Mouse (Mus musculus) gastrocnemius, postnatal 4 days (tissue): Measurements from ENCODE around the gene Lrrk1. TPM values are rescaled to one million over a fixed set of nuclear protein-coding genes. Genes with fewer than 3 reads are reported as not detected.

ENCODE experiments used
- DNase-seq, 2 experiments: peaks; one replicate each; pipeline ENCODE4 v3.0.0; 2021 to 2022; ENCODE audit warnings: low spot score in 2 of 2, mixed read lengths in 2 of 2
- total RNA-seq, 2 experiments: library from RNA; stranded (reverse); gene quantifications; 2 replicates each; pipeline ENCODE4 v1.2.3; 2021

Gene Lrrk1
- total RNA-seq, 2 experiments from 2014 or later: 13.7 to 14.4 TPM

DNA sequence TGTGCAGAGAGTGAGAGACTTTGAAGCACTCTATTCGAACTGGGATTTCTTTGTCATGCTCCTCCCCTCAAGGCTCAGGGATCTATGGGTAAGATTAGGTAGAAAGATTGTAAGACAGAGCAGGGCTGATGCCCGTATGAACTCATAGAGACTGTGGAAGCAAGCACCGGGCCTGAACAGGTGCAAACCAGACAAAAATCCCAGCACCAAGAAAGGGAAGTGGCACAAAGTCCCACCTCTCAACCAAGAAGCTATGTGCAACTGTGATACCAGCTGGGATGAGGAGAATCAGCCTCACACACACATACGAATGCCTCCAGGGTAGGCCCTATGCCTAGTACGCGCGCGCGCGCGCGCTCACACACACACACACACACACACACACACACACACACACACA is 2.3 kb downstream of the Lrrk1 start:
- no peak for DNase-seq

DNA sequence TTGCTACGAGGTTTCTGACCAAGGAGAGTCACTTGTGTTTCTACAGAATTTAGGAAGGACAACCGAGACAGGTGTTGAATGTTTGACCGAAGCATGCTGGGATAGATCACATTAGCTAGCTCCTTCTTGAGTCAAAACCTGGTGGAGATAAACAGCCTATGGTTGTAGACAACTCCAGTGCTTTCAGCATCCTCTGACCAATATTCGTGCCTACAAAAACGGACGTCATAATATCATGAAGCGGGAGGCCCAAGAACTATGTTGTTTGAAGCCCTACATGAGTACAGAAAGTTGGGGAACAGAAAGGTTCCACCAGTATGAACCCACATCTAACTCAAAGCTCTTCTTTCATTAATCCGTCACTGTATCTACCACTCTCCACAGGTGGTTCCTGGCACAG is 3.3 kb downstream of the Lrrk1 start:
- DNase-seq: no peak

DNA sequence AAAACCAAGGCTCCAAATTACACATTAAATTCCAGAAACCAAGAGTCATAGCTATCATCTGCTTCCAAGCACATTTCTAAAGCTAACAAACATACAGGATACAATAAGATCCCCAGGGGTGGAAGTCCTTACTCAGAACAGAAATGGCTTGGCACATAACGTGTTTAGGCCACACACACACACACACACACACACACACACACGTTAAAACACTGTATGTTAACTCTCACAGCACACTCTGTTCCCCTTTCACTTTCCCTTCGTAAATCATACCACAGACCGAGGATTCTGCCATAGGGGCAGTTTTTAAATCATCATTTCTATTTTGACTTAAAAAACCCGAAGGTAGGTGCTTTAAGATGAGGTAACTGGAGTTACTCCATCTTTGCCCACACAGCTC is 3.9 kb downstream of the Lrrk1 start:
- no peak for DNase-seq

DNA sequence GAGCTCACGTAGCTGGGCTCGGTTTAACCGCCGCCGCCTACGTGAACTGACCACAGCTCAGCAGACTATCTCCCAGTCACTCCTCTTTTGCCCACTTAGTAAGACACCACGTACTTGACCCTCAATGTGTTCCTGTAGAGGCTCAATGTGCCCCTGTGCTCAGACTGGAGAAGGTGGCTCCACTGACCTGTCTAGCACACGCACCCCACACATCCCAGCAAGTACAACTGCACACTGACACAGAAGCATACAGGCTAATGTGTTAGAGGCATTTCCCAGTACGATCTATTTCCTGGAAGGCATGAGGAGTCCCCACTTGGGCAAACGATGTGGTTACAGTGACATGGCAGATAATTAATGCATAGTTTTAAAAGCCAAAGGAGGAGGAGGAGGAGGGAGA is 11.6 kb downstream of the Lrrk1 start:
- DNase-seq: no peak

DNA sequence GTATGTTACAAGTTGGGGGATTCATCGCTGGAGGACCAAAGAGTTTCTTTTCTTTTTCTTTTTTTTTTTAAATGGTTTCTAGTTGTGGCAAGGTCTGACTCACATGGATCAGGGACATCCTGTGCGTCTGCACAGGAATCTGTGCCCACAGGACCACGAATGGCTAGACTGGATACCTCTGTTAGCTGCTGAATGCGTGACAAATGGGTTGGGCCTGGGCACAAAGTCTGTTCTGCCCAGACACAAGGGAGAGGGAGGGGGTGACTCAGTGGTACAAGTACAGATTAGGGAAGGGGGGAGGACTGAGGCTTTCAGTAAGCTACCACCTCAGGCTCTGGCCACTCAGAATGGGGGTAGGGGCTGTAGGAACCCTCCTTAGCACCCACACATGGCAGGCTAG is 12.4 kb downstream of the Lrrk1 start:
- DNase-seq: no peak

DNA sequence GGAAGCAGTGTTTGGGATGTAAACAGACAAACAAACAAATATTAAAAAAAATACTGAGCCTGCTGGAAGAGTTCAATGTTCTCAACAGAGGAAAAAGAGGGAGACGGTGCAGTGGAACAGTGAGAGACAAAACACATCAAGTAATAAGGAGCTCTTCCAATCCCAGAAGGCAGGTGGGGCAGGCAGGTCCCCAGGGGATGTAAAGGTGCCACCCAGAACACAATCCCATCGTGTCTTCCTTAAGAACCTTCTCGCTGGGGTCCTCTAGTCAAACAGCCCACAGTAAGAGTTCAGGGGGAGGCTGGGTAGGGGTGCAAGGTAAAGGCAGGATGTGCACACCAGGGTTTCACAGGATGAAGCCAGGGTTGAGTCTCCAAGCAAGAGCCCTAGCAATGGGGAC is 14.8 kb downstream of the Lrrk1 start:
- DNase-seq: no peak

DNA sequence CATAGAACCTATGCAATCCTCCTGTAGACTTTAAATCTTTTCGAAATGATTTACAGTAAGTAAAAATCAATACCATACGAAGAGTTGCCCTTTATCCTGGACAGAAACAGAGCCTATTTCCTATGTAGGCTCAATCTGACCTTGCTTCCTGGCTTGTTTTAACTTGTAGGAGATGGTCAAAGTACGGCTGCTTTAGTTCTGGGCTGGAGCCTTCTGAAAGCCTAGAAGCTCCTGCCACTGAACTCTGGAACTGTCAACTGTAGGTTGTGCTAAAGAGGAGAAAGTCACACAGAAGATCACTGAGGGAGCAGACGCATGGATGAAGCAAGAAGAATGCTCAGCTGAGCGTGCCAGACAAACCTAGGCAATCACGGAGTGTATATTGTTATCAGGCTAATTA is 17.2 kb downstream of the Lrrk1 start:
- no peak for DNase-seq

DNA sequence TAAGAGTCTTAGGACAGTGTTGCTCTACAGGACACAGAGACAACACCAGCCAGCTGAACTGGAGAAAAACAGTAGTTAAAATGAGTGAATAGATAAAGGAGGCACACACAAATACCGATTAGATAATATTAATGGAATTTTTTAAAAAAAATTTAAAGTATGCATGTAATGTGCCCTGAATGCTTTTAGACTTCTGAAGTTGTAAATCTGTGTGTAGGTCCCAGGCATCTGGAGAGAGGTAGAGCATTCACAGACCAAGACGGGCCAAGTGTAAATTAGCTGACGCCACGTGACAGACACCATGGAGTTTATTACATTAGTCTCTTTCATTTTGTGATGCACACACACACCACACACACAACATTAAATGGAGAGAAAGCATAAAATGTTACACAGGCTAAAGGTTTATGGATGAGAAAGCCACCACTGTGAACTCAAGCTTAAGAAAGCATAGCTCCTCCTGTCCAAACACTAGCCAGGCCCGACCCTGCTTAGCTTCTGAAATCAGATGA is 18.2 kb downstream of the Lrrk1 start:
- no peak for DNase-seq

DNA sequence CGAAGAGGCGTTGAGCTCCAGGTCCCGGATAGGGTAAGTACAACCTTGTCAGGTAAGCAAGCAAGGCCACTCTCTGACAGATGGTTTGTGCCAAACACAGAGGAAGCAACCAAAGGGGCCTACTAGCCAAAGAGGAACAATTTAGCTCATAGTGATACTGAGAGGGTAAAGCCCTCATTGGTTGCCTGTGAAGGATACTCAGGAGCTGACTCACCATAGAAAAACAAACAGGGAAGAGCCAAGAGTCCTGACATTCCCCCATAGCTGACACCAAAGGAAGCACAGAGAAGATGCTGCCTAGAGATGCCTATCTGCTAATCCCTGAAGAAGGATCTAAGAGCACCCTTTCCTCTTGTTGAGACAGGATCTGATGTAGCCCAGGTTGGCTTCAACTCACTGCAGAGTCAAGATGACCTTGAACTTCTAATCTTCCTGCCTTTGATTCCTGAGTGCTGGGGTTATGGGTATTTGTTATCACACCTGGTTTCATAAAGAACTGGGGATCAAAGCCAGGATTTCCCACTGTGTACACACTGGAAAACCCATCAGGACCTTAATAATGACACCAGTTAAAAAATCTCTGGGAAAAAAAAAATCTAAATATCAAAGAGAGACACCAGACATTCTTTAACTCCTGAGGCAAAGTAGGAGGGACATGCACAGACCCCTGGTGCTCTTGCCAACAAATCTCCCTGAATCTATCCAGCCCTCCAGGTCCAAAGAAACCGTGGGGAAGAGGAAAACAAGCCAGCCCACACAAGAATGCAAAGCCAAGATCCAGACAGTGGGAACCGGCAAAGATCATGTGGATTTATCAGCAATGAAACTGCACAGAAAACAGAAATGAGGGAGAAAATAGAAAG is 18.8 kb downstream of the Lrrk1 start:
- DNase-seq: no peak

DNA sequence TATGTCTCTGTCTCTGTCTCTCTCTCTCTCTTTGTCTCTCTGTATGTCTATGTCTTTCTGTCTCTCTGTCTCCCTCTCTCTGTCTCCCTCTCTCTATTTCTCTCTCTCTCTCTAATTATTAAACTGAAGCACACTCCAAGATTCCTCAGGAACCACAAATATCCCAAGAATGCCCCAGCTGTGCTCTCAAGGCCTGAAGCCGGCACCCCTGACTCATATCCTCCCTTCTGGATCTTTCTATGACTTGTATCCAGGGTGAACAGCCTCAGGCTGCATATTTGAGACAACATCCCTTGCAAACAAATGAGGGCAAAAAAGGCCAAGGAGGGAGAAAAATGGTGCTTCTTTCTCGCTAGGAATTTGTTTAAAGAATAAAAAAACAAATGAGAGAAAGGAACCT is 22.2 kb downstream of the Lrrk1 start, which contains the start of gene Gm10974:
Gene Gm10974 (plus strand): TSS at position 2 of the 400 bp plus-strand sequence.
- no peak for DNase-seq

DNA sequence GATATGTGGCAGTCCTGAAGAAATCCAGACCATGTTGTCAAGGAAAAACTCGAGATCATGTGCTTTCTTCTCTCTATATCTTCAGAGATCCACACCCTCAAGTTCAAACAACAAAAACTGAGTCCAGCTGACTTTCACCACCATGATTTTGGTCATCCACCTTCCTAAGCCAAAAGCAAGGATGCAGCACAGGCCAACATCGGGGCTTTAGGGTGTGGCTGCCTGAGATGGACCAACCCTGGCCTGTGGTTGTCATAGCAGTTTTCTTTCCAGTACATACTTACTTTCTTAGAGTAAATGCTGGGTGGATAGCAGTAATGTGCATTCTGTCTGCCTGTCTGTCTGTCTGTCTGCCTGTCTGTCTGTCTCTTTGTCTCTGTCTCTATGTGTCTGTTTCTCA is 22.7 kb downstream of the Lrrk1 start:
- no peak for DNase-seq

DNA sequence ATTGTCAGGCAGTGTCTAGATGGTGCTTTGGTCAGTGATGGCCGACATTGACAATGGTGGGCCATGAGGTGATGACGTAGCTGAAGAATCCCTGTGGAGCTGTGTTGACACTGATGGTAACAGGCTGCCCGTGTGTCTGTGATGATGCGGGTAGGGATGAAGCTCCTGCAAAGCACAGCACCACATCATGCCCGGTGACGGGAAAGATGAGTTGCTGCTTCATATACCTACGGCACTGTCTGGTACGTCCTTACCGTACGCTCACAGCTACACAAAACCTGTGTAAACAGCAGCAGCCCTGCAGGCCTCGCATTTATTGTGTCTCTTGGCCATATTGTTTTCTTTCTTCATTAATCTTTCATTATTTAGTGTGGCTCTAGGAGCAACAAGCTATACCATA is 23.7 kb downstream of the Lrrk1 start:
- DNase-seq: no peak

DNA sequence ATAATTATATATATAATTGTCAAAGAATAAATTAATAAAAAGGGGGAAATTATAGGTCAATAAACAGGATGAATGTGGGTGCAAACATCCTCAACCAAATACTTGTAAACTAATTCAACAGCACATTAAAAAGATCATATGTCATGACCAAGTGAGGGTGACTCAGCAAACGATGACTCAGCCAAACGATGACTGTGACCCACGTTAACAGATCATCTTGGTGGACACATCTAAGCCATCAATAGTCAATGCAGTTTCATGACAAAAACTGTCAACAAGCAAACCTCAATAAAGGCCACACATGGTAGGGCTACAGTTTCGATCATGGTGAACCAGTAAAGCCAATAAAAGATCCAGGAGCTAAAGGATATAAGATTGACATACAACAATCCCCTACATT is 29.1 kb downstream of the Lrrk1 start:
- no peak for DNase-seq

DNA sequence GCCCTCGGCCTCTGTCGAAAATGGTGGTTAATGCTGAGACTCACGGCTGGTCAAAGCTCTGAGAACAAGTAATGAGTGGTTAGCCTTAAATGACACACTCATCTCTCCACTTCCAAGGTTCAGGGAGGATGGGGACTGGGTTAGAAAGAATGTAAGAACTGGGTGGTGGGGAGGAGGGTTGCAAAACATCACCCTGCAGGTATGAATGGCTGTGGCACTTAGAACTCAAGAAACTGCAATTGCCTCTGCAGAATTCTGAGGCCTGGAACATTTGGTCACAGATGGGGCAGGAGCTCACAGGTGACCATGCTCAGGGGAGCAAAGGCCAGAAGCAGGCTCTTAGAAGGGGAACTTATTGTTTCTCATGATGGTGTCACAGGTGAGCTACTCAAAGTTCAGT is 29.7 kb downstream of the Lrrk1 start:
- DNase-seq: no peak

DNA sequence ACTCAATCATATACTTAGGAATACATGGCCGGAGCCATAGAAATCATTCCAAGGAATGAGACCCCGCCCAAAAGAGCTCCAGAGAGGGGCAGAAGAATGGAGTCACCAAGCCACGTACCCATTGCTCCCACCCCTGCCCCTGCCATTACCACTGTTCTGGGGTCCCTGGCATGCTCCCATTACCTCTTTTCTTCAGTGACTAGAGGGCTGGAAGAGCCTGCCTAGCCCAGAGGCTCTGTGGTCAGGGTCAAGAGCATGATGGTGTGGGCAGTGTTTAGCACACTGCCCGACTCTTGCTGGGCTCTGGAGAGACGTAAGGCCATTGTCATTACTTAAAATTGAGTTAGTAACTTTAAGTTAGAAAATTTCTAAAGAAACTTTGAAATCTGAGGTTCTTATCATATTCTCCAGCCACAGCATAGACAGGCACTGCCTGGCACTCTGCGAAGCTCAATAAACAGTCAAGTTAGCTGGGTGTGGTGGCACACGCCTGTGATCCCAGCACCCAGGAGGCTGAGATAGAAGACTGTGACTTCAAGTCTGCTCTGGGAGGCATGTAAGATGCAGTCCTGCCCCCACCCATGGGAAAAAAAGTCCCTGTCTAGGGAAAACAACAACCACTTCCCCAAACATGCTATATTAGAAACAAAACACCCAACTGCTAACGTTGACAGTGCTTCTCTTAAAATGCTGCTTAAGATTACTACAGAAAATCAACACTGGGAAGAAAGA is 32.2 kb downstream of the Lrrk1 start:
- DNase-seq: no peak

DNA sequence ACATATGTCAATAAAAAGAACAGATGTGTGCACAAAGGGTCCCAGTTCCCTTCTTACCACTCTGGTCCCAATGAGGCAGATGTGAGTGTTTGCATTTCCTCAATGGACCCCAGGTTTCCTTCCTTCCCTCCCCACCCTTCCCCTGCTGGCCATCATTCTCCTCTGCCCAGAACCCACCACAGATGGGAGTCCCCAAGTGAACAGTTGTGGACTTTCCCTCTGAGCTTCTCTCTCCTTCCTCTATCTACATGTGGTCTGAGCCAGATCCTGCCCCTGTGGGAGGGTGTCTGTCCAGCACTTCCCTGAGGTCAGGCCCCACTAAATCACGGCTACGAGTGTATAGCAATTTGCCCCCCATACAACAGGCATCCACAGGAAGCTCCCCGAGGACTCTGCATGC is 33.2 kb downstream of the Lrrk1 start:
- no peak for DNase-seq

DNA sequence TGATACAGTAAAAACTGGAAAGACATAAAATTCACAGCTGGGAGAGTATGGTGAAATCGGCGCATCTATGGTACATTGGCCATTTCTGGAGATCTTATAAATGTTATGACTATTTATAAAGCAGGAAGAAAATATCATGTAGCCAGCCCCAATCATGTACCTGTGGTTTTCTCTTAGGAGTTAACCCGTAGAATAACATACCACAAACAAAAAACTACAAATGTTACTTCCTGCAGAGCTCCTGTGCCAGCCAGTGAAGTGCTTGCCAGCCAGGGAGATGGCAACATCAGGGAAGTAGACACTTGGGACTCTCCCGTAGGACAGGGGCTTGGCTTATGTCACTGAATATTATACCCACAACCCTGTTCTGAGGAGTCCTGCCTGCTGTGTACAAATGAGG is 37.1 kb downstream of the Lrrk1 start:
- no peak for DNase-seq

DNA sequence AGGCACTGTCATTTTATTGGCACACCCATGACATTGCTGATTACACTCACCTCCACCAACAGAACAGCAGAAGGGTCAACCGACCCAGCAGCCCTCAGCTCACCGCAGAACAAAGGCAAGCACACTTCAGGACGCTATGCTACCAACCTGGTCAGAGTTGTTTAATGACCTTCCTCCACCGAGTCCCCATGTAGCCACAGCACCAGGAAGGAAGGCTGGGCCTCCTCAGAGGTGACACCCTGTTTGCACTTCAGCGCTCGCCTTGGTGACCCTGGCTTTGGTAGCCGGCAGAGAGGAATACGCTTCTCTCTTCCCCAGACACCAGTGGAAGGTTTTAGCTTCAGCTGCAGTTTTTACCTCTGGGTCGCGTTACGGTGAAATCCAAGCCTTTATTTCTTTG is 38.5 kb downstream of the Lrrk1 start:
- no peak for DNase-seq

DNA sequence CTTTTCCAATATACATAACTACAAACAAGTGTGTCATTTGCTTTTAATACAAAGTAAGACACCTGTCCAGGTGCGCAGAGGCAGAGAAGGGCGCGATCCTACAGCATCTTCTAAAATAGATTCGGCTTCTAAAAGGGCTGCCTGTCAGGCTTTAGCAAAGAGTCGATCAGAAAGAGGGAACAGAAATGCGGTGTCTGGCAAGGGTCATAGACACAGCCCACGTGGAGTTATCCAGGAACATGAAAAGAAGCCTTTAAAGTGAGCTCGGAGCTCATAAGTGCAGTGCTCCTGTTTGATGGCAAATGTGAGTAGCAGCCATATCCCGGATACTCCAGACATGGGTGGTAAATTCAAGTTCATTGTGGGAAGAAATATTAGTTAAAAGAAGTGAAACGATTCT is 39.6 kb downstream of the Lrrk1 start:
- DNase-seq: no peak

DNA sequence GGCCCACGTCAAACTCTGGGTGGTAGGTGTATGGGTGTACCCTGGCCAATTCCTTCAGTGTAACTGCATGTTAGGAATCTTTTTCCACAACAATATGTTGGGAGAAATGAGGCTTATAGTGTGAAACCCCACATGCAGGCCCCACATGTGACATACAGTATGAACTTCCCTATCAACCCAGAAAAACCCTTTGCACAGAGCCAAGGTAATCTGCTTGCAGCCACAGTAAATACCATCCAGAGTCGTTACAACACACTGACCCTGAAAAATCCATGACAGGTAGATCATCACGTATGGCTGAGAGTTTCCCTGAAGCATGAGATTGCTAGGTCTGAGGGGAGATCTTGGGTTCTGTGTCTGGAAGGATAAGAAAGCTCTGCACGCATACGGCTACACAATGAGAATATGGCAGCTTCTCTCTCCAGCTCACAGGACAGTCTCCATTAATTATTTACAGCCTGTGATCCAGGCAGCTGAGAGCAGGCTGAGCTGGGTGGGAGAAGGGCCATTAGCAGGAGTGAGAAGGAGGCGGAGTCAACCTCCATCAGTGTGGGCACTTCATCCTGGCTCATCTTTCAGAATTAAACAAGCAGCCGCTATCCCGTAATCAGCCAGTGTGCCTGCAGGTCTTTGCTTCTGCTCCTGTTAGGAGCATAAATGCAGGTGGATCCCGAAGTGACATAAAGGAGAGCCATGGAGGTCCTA is 41.0 kb downstream of the Lrrk1 start:
- no peak for DNase-seq

DNA sequence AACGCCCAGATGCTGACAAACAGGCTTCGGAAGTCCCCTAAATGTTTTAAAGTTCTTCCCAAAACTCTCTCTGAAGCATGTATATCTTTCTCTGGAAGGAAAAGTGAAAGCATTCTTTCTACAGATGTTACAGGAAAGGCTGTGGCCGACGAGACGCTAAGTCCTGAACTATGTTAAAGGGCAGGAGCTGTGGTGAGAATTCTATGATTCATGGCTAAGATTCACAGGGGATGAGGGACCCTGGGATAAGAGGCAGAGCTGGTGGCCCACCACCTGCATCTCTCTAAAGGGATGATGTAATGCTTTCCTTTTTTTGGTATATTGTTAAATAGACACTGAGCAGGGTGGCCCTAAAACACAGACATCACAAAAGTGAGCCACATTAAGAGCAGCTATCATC is 44.8 kb downstream of the Lrrk1 start:
- DNase-seq: no peak

DNA sequence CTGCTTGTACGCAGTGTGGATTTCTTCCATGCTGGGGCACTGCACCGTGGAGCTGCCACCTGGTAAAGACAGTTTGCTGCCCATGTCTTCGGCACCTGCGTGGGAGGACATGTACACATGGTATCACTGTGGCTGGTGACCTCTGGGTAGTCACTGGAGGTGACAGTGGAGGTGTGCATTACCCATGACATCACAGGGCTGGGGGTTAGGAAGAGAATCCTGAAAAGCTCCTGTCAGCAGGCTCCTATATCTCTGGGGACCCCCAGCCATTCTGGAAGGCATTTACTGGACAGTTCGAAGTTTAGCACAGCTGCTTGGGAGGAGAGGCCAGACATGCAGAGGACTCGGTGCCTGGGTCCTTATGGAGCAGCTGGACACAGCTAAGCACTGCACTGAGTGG is 45.3 kb downstream of the Lrrk1 start:
- DNase-seq: no peak
